Mouse (Mus musculus): ENCODE data around the gene Slk. TPM values are rescaled to one million over a fixed set of nuclear protein-coding genes. Genes with fewer than 3 reads are reported as not detected.

Slk gene
- 11.8 and 12.3 TPM in 2 replicates for polyA plus RNA-seq (2015; fragmentation: Nextera tagmentation; extraction: Ambion mirVana)

DNA sequence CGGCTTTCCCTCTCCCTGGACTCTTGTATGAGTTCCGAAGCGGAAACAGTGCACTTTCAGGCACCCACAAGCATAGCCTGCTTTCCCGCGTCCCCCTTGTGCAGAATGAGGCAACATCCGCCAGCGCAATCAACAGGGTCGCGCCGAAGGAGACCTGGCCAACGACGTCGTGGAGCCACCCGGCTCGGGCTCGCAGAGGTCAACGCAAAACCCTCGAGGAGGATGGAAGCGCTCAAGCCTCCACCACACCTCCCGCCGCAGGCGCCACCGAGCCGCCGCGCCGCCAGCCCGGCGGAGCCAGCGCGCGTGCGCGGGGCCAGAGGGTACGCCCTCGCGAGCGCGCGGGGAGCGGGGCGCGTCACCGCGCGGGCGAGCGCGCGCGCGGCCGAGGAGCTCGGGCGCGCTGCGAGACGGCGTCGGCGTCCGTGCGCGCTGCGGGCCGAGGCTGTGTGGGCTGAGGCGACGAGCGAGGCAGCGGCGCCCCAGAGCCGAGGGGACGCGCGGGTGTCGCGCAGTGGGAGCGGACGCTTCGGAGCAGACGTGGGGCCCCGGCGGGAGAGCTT is at the start of gene Slk:
Gene Slk (plus strand): TSS at position 454 of the 563 bp plus-strand sequence.
- no peaks in the 10 kb centered on the region for H3K36me3 ChIP-seq (ENCODE audit: control insufficient read depth, insufficient read depth, low read length)
- no peaks in the 10 kb centered on the region for H3K9me3 ChIP-seq (ENCODE audit: control insufficient read depth, low read length)
- peak; percentile 93 for ATAC-seq (ENCODE audit: low read depth)
- H3K27ac ChIP-seq (ENCODE audit: low read length): peak within 1 kb of the TSS; percentile 89
- peak within 1 kb of the TSS; percentile 94 for H3K9ac ChIP-seq (ENCODE audit: low read length)
- H3K4me3 ChIP-seq (ENCODE audit: low read length): peak within 1 kb of the TSS; percentile 75
- H3K27me3 ChIP-seq (ENCODE audit: control insufficient read depth, insufficient read depth, low read depth, low read length): no peaks in the 10 kb centered on the region
- peak within 1 kb of the TSS; percentile 64 for H3K4me2 ChIP-seq (ENCODE audit: low read depth, low read length)
- under 1% methylated on average over 78 of the region's 83 CpGs for WGBS
- H3K4me1 ChIP-seq (replicated peaks; ENCODE audit: control insufficient read depth, insufficient read depth, low read length): peaks cover 18% of the 10 kb centered on the region

DNA sequence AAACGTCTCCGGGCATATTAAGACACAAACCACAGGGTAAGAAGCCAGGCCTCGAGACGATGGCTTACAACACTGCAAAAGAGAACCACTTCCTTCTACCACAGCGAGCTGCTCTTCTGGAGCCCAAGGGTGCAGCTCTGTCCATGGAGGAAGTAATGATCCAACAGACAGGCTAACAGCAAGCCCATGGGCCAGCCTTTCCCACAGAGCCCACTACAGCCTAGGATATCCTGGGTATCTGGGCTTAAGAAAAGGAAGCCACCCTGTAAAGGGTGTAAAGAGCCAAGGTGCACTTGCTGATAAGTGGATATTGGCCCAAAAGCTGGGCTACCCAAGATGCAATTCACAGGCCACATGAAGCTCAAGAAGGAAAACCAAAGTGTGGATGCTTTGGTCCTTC is 48.2 kb upstream of the Slk start:
- ATAC-seq (ENCODE audit: low read depth): no peak
- no peak overlapping the region for H3K4me2 ChIP-seq (ENCODE audit: low read depth, low read length)
- 87% methylated on average over 5 of the region's 5 CpGs for WGBS
- H3K27me3 ChIP-seq (ENCODE audit: control insufficient read depth, insufficient read depth, low read depth, low read length): no peaks in the 10 kb centered on the region
- peaks cover 9% of the 10 kb centered on the region for H3K36me3 ChIP-seq (ENCODE audit: control insufficient read depth, insufficient read depth, low read length)
- H3K4me3 ChIP-seq (ENCODE audit: low read length): no peak overlapping the region
- no peak overlapping the region for H3K9ac ChIP-seq (ENCODE audit: low read length)
- peaks cover 4% of the 10 kb centered on the region; the same call in 1 of the 2 replicates for H3K9me3 ChIP-seq (ENCODE audit: control insufficient read depth, low read length)
- H3K27ac ChIP-seq (ENCODE audit: low read length): no peak overlapping the region
- peaks cover 5% of the 10 kb centered on the region for H3K4me1 ChIP-seq (replicated peaks; ENCODE audit: control insufficient read depth, insufficient read depth, low read length)

- Histone ChIP-seq H3K9ac (ENCODE audit: low read length) (no peak overlapping the region), H3K4me1 (replicated peaks; ENCODE audit: control insufficient read depth, insufficient read depth, low read length) (peaks cover 9% of the 10 kb centered on the region), H3K36me3 (ENCODE audit: control insufficient read depth, insufficient read depth, low read length) (peaks cover 9% of the 10 kb centered on the region), H3K4me2 (ENCODE audit: low read depth, low read length) (no peak overlapping the region), H3K4me3 (ENCODE audit: low read length) (no peak overlapping the region), H3K9me3 (ENCODE audit: control insufficient read depth, low read length) (peaks cover 4% of the 10 kb centered on the region; the same call in 1 of the 2 replicates), H3K27ac (ENCODE audit: low read length) (no peak overlapping the region), H3K27me3 (ENCODE audit: control insufficient read depth, insufficient read depth, low read depth, low read length) (no peaks in the 10 kb centered on the region)
- ATAC-seq (ENCODE audit: low read depth): no peak
- WGBS: 83% methylated on average over 3 of the region's 3 CpGs
Observed at GRCm38 (mm10) chr19:47532449-47532848, 47.0 kb upstream of the Slk start.

- no peaks in the 10 kb centered on the region for H3K27me3 ChIP-seq (ENCODE audit: control insufficient read depth, insufficient read depth, low read depth, low read length)
- ATAC-seq (ENCODE audit: low read depth): no peak
- 47% methylated on average over 1 of the region's 1 CpGs for WGBS
- no peak overlapping the region for H3K4me2 ChIP-seq (ENCODE audit: low read depth, low read length)
- H3K9me3 ChIP-seq (ENCODE audit: control insufficient read depth, low read length): peaks cover 4% of the 10 kb centered on the region; the same call in 1 of the 2 replicates
- H3K9ac ChIP-seq (ENCODE audit: low read length): no peak overlapping the region
- H3K4me3 ChIP-seq (ENCODE audit: low read length): no peak overlapping the region
- H3K27ac ChIP-seq (ENCODE audit: low read length): no peak overlapping the region
- peaks cover 17% of the 10 kb centered on the region for H3K4me1 ChIP-seq (replicated peaks; ENCODE audit: control insufficient read depth, insufficient read depth, low read length)
- H3K36me3 ChIP-seq (ENCODE audit: control insufficient read depth, insufficient read depth, low read length): peaks cover 9% of the 10 kb centered on the region
Observed at GRCm38 (mm10) chr19:47534131-47534530, 45.3 kb upstream of the Slk start.

DNA sequence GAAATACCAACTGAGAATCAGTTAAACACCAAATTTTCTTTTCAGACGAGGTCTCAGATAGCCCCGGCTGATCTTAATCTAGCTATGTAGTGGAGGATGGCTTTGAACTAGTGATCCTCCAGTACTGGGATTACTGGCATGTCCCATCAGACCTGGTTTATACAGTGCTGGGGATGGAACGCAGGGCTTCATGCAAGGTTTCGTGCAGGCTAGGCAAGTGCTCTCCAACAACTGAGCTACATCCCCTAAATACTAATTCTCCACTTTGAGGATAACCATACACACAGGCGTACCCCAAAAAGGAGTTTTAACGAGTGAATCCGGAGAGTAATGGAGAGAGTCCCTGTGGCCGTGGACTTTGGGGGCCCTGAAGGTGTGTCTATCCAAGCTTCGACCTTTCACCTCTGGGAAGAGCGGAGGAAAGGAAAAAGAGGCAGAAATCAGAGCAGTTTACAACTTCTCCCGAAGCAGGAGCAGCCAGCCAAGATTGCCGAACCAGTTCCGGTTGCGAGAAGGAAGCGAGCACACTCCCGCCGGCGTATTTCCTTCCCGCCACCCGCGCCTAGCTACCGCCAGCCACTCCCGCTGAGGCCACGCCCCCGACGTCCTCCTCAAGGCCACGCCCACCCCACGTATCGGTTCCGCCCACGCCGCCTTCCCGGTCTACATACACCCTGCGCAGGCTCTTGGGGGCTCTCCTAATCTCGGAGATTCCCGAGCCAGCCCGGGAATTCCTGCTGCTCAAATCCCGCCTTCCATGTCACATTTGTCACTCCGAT is 42.8 kb upstream of the Slk start:
- Histone ChIP-seq H3K9me3 (ENCODE audit: control insufficient read depth, low read length) (peaks cover 4% of the 10 kb centered on the region; the same call in 1 of the 2 replicates), H3K4me3 (ENCODE audit: low read length) (peak overlapping the region; percentile 68), H3K27me3 (ENCODE audit: control insufficient read depth, insufficient read depth, low read depth, low read length) (no peaks in the 10 kb centered on the region), H3K36me3 (ENCODE audit: control insufficient read depth, insufficient read depth, low read length) (peaks cover 9% of the 10 kb centered on the region), H3K27ac (ENCODE audit: low read length) (peak overlapping the region; percentile 95), H3K4me2 (ENCODE audit: low read depth, low read length) (peak overlapping the region; percentile 85), H3K4me1 (replicated peaks; ENCODE audit: control insufficient read depth, insufficient read depth, low read length) (peaks cover 17% of the 10 kb centered on the region), H3K9ac (ENCODE audit: low read length) (peak overlapping the region; percentile 87)
- 2% methylated on average over 37 of the region's 39 CpGs for WGBS
- ATAC-seq (ENCODE audit: low read depth): peak; percentile 97

DNA sequence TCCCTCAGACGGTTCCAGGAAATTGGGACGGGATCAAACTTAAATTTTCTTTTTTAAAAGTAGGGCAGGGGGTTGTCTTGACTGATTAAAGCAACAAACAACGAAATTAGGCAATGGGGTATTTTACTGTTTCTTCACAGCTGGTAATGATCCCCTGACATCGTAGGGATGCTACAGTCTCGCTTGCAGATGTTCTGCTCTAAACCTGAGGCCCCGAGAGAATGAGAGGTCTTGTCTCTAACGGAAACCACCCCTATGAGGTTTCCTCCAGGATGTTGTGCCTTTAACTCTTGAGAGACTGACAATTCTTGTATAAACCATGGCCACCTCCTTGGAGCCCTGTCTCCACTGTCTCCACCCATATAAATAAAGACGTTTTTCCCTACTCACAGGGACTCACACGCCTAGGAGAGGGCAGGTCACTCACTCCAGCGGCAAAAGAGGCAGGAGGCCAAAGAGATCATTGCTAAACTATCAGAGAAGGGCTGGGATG is 42.1 kb upstream of the Slk start, which contains the start of gene Stn1:
Gene Stn1 (minus strand): TSS at position 208 of the 493 bp plus-strand sequence.
- ATAC-seq (ENCODE audit: low read depth): peak; percentile 39

DNA sequence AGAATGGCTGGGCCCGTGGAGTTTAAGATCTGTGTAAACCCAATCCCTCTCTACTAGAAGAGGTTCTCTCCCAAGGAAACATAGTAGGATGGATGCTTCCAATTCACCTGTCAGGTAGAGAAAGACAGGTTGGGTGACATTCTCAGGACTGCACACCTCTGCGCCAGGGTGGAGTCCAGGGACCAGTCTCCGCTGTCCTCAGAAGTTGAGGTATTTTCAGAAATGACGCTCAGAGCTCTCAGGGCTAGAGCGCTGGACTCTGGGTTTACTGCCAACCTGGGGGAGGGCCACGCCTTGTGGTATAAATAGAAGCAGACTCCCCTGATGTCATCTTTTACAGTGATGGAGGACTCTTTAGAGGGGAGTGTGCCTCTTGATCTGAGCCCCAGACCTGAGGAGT is 41.6 kb upstream of the Slk start:
- WGBS: 28% methylated on average over 6 of the region's 6 CpGs
- Histone ChIP-seq H3K27ac (ENCODE audit: low read length) (peak overlapping the region; percentile 95), H3K36me3 (ENCODE audit: control insufficient read depth, insufficient read depth, low read length) (peaks cover 3% of the 10 kb centered on the region), H3K4me2 (ENCODE audit: low read depth, low read length) (peak overlapping the region; percentile 85), H3K9ac (ENCODE audit: low read length) (peak overlapping the region; percentile 66), H3K27me3 (ENCODE audit: control insufficient read depth, insufficient read depth, low read depth, low read length) (no peaks in the 10 kb centered on the region; the same call in 1 of the 2 replicates), H3K4me1 (replicated peaks; ENCODE audit: control insufficient read depth, insufficient read depth, low read length) (peaks cover 17% of the 10 kb centered on the region), H3K4me3 (ENCODE audit: low read length) (peak overlapping the region; percentile 68), H3K9me3 (ENCODE audit: control insufficient read depth, low read length) (no peaks in the 10 kb centered on the region)
- peak; percentile 42 for ATAC-seq (ENCODE audit: low read depth)

More for the DNA sequence above, 42.1 kb upstream of the Slk start, which contains the start of gene Stn1:
- H3K36me3 ChIP-seq (ENCODE audit: control insufficient read depth, insufficient read depth, low read length): peaks cover 8% of the 10 kb centered on the region
- WGBS: under 1% methylated on average over 10 of the region's 10 CpGs
- H3K27me3 ChIP-seq (ENCODE audit: control insufficient read depth, insufficient read depth, low read depth, low read length): no peaks in the 10 kb centered on the region
- peak within 1 kb of the TSS; percentile 85 for H3K4me2 ChIP-seq (ENCODE audit: low read depth, low read length)
- peak within 1 kb of the TSS; percentile 95 for H3K27ac ChIP-seq (ENCODE audit: low read length)
- peaks cover 4% of the 10 kb centered on the region; the same call in 1 of the 2 replicates for H3K9me3 ChIP-seq (ENCODE audit: control insufficient read depth, low read length)
- H3K4me3 ChIP-seq (ENCODE audit: low read length): peak within 1 kb of the TSS; percentile 68
- H3K9ac ChIP-seq (ENCODE audit: low read length): peak within 1 kb of the TSS; percentile 87
- peaks cover 17% of the 10 kb centered on the region for H3K4me1 ChIP-seq (replicated peaks; ENCODE audit: control insufficient read depth, insufficient read depth, low read length)

DNA sequence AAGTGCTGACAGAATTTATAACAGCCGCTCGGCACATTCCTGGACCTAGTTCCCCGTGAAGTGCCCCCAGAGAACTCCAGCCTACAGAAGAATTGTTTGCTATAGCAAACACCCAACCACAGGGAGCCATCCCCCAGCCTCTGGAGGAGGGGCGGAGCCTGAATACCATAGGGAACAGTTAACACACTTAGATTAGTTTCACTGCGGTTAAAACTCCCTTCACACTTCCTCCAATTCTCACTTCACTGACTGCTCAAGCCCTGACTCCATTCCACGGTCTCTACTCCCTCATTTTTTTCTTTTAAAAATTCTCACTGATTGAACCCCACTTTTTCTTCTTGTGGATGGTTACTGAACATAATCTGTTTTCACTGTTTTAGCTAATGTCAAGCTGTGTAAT is 40.7 kb upstream of the Slk start:
- H3K27ac ChIP-seq (ENCODE audit: low read length): peak overlapping the region; percentile 95
- no peak overlapping the region for H3K4me3 ChIP-seq (ENCODE audit: low read length)
- no peak overlapping the region for H3K4me2 ChIP-seq (ENCODE audit: low read depth, low read length)
- H3K36me3 ChIP-seq (ENCODE audit: control insufficient read depth, insufficient read depth, low read length): no peaks in the 10 kb centered on the region
- WGBS: 5% methylated on average over 6 of the region's 6 CpGs
- H3K4me1 ChIP-seq (replicated peaks; ENCODE audit: control insufficient read depth, insufficient read depth, low read length): peaks cover 17% of the 10 kb centered on the region
- H3K27me3 ChIP-seq (ENCODE audit: control insufficient read depth, insufficient read depth, low read depth, low read length): no peaks in the 10 kb centered on the region; the same call in 1 of the 2 replicates
- H3K9me3 ChIP-seq (ENCODE audit: control insufficient read depth, low read length): no peaks in the 10 kb centered on the region
- ATAC-seq (ENCODE audit: low read depth): peak; percentile 48
- no peak overlapping the region for H3K9ac ChIP-seq (ENCODE audit: low read length)

DNA sequence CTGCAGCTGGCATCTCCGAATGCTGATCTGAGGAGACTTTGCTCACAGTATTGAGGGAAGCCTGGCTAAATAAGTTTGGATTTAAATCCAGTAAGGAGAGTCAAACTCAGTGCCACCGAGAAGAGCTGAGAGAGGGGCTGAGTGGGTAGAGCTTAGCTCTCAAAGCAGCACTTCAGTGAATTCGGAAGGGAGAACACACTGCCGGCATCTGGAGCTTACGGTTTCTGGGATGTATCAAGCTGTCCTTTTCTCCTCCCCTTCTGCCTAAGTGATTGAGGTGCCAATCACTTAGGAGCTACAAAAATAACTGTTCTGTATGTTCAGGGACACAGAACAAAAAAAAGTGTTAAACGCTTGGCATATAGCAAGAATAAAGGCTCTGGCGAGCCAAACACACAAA is 37.0 kb upstream of the Slk start:
- Histone ChIP-seq H3K27me3 (ENCODE audit: control insufficient read depth, insufficient read depth, low read depth, low read length) (no peaks in the 10 kb centered on the region; the same call in 1 of the 2 replicates), H3K4me3 (ENCODE audit: low read length) (no peak overlapping the region), H3K9me3 (ENCODE audit: control insufficient read depth, low read length) (no peaks in the 10 kb centered on the region), H3K4me2 (ENCODE audit: low read depth, low read length) (no peak overlapping the region), H3K4me1 (replicated peaks; ENCODE audit: control insufficient read depth, insufficient read depth, low read length) (peaks cover 8% of the 10 kb centered on the region), H3K9ac (ENCODE audit: low read length) (no peak overlapping the region), H3K27ac (ENCODE audit: low read length) (no peak overlapping the region), H3K36me3 (ENCODE audit: control insufficient read depth, insufficient read depth, low read length) (no peaks in the 10 kb centered on the region)
- no peak for ATAC-seq (ENCODE audit: low read depth)
- 68% methylated on average over 7 of the region's 7 CpGs for WGBS

Data from lung, embryonic 16.5 days (tissue).